Mouse (Mus musculus): Measurements from ENCODE around the gene 3110082J24Rik. TPM values are rescaled to one million over a fixed set of nuclear protein-coding genes. Genes with fewer than 3 reads are reported as not detected.

The 3110082J24Rik gene
- not detected in 2 replicates for total RNA-seq (2014; fragmentation: Nextera tagmentation)
- not detected in 2 replicates for total RNA-seq (2017)
- not detected in 2 replicates for polyA plus RNA-seq (2012)

DNA sequence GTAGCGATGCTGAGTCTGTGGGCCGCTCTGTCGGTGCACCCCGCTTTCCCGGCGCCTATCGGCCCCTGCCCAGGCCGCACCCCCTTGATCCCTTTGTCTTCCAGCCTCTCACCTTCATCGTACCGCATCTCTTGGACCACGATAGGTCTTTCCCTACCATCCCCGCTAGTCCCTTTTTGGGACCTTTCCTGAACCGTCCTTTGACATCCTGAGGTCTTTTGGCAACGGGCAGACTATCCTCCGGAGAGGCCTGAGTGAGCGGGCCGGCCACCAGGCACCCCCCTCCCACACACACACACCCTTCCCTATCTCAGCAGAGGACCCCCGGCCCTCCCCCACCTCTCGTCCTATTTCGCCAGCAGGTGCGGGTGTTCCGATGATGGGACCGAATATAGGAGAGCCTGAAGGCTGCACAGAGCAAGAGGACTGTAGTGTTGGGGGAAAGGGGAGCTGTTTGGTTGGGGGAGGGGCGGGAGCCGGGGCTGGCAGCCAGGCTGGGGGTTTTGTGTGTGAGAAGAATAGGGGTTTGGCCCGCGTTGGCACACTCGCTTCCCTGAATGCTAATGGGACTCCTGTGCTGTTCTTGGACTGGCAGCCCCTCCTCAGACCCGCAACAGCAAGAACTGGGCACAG lies at the start of gene 3110082J24Rik:
3110082J24Rik (minus strand) TSS at position 419 of the 633 bp plus-strand sequence.
- Histone ChIP-seq H3K4me3 (ENCODE audit: low read depth, low read length) (no peak within 1 kb of the TSS), H3K27me3 (ENCODE audit: insufficient read depth, low read length) (peaks cover 48% of the 10 kb centered on the region)

DNA sequence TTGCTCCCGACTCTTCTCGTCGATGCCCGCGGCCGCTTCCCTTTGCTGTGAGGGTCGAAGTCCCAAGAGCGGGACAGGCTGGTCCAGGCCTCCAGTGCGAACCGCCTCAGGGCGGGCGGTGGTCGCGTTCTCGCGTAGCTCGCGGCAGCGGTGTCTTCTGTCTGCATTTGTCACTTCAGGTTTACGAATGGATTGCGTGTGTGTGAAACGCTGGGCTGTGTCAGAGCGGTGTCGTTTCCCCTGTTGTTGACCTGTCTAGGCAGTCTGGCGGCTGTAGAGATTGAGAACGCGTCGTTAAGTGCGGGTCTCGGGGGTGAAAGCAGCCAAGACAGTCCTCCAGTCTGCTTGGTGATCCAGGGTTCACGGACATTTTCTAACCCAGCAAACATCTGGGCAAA lies 49.5 kb upstream of the 3110082J24Rik start:
- peak overlapping the region; percentile 93 for H3K4me3 ChIP-seq (ENCODE audit: low read depth, low read length)
- TF ChIP-seq CTCF (IDR thresholded peaks at IDR 0.05; ENCODE audit: low read depth, low read length) (no peak), GATA1 (IDR thresholded peaks at IDR 0.05; ENCODE audit: borderline replicate concordance, low read length) (no peak)
- peak; percentile 12 for DNase-seq (ENCODE audit: low spot score)
- H3K36me3 ChIP-seq (replicated peaks): peaks cover 25% of the 10 kb centered on the region
- 0 out of 2 replicates have a peak, but pooled peaks have one; percentile 32 for ATAC-seq (ENCODE audit: extremely low read depth, insufficient number of reproducible peaks, low FRiP score, poor library complexity, severe bottlenecking)
- no peaks in the 10 kb centered on the region for H3K9me3 ChIP-seq (replicated peaks)
- no peaks in the 10 kb centered on the region for H3K27me3 ChIP-seq (ENCODE audit: insufficient read depth, low read length)
- H3K4me1 ChIP-seq (ENCODE audit: insufficient read depth, low read depth, low read length): peaks cover 21% of the 10 kb centered on the region

More for the DNA sequence above, at the start of gene 3110082J24Rik:
- Histone ChIP-seq H3K9me3 (replicated peaks) (peaks cover 20% of the 10 kb centered on the region), H3K36me3 (replicated peaks) (no peaks in the 10 kb centered on the region), H3K4me1 (ENCODE audit: insufficient read depth, low read depth, low read length) (no peaks in the 10 kb centered on the region)
- ATAC-seq (ENCODE audit: extremely low read depth, insufficient number of reproducible peaks, low FRiP score, poor library complexity, severe bottlenecking): no peak
- no peak for TF ChIP-seq CTCF (IDR thresholded peaks at IDR 0.05; ENCODE audit: low read depth, low read length)
- no peak for TF ChIP-seq POLR2AphosphoS5 (IDR thresholded peaks at IDR 0.05; ENCODE audit: insufficient replicate concordance, low read depth, low read length)
- TF ChIP-seq TAL1 (conservative IDR thresholded peaks at IDR 0.05; ENCODE audit: low read depth, low read length): no peak
- no peak for TF ChIP-seq GATA2 (IDR thresholded peaks at IDR 0.05; ENCODE audit: borderline replicate concordance, low read depth, low read length)
- TF ChIP-seq GATA1 (IDR thresholded peaks at IDR 0.05; ENCODE audit: borderline replicate concordance, low read length): no peak
- no peak for DNase-seq (ENCODE audit: low spot score)

DNA sequence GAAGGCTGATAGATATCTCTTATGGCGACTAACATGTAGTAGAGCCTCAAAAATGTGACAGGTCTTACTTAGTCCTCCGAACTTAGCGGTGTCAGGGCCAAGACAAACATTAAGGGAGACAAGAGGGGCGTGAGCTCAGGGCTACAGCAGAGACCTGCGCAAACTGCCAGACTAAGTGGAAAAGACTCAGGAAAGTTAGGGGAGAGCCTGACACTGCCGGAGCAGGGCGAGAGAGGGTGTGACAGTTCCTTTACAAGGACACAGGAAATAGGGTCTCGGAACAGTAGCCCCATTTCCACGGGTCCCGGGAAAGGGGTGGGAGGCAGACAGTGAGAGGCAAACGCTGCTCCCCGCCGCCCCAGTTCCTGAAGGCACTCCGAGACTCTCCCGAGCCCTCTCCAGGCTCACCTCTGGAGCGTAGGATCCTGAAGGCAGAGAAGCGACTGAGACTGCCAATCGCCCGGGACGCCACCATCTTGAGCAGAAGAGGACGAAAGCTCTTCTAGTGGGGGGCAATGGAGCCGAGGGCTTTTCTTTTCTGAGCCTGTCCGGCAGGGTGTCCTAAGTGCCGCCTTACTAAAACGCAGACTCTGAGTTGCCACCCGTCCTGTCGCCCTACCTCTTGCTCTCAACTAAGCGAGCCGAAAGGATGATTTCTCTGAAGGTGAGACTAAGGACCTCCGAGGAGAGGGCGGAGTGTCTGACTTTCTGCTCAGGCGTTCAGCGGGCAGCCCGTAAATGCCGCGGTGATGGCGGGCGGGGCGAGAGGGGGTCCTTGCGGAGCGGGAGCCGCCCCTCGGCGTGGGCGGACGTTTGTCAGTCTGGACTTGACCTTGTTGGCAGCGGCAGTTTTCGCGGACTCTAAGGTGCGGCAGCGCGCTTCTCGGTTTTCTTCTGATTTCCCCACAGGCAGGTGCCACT lies 48.8 kb upstream of the 3110082J24Rik start, which contains the start of the genes Hadha and Hadhb:
Hadha (minus strand) TSS at position 689 of the 921 bp plus-strand sequence.
Hadhb (plus strand) TSS at position 775 of the 921 bp plus-strand sequence.
- TF ChIP-seq GATA1 (IDR thresholded peaks at IDR 0.05; ENCODE audit: borderline replicate concordance, low read length): no peak
- TF ChIP-seq POLR2AphosphoS5 (IDR thresholded peaks at IDR 0.05; ENCODE audit: insufficient replicate concordance, low read depth, low read length): no peak
- no peak for TF ChIP-seq CTCF (IDR thresholded peaks at IDR 0.05; ENCODE audit: low read depth, low read length)
- TF ChIP-seq GATA2 (IDR thresholded peaks at IDR 0.05; ENCODE audit: borderline replicate concordance, low read depth, low read length): no peak
- TF ChIP-seq TAL1 (conservative IDR thresholded peaks at IDR 0.05; ENCODE audit: low read depth, low read length): no peak
- no peaks in the 10 kb centered on the region for H3K9me3 ChIP-seq (replicated peaks)
- H3K4me3 ChIP-seq (ENCODE audit: low read depth, low read length): peak within 1 kb of the TSS; percentile 93
- ATAC-seq (ENCODE audit: extremely low read depth, insufficient number of reproducible peaks, low FRiP score, poor library complexity, severe bottlenecking): peak; percentile 54
- H3K36me3 ChIP-seq (replicated peaks): peaks cover 25% of the 10 kb centered on the region
- H3K27me3 ChIP-seq (ENCODE audit: insufficient read depth, low read length): no peaks in the 10 kb centered on the region
- peaks cover 18% of the 10 kb centered on the region for H3K4me1 ChIP-seq (ENCODE audit: insufficient read depth, low read depth, low read length)
- DNase-seq (ENCODE audit: low spot score): peak; percentile 75

DNA sequence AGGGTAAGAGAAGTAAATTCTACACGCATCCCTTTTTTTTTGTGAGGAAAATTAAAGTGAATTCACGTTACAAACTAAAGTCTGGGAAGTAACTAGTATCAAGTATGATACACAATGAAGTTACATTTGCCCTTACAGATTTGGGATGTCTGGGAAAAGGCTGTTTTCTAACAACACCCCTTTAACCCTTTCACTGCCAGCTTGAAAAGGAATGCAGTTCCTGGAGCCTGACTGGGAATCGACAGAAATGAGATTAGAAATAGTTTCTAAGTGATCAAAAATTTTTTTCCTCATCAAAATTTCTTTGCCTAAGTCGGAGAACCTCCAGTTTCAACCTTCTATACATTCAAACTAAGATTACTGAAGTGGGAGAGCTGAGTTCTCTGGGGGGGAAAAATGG lies 48.1 kb upstream of the 3110082J24Rik start:
- ATAC-seq (ENCODE audit: extremely low read depth, insufficient number of reproducible peaks, low FRiP score, poor library complexity, severe bottlenecking) (no peak), DNase-seq (ENCODE audit: low spot score) (no peak)
- H3K27me3 ChIP-seq (ENCODE audit: insufficient read depth, low read length): no peaks in the 10 kb centered on the region
- no peaks in the 10 kb centered on the region for H3K9me3 ChIP-seq (replicated peaks)
- H3K4me3 ChIP-seq (ENCODE audit: low read depth, low read length): peak overlapping the region; percentile 93
- H3K4me1 ChIP-seq (ENCODE audit: insufficient read depth, low read depth, low read length): peaks cover 22% of the 10 kb centered on the region
- no peak for TF ChIP-seq CTCF (IDR thresholded peaks at IDR 0.05; ENCODE audit: low read depth, low read length)
- TF ChIP-seq GATA1 (IDR thresholded peaks at IDR 0.05; ENCODE audit: borderline replicate concordance, low read length): no peak
- TF ChIP-seq TAL1 (conservative IDR thresholded peaks at IDR 0.05; ENCODE audit: low read depth, low read length): no peak
- no peak for TF ChIP-seq GATA2 (IDR thresholded peaks at IDR 0.05; ENCODE audit: borderline replicate concordance, low read depth, low read length)
- no peak for TF ChIP-seq POLR2AphosphoS5 (IDR thresholded peaks at IDR 0.05; ENCODE audit: insufficient replicate concordance, low read depth, low read length)
- H3K36me3 ChIP-seq (replicated peaks): peaks cover 27% of the 10 kb centered on the region

DNA sequence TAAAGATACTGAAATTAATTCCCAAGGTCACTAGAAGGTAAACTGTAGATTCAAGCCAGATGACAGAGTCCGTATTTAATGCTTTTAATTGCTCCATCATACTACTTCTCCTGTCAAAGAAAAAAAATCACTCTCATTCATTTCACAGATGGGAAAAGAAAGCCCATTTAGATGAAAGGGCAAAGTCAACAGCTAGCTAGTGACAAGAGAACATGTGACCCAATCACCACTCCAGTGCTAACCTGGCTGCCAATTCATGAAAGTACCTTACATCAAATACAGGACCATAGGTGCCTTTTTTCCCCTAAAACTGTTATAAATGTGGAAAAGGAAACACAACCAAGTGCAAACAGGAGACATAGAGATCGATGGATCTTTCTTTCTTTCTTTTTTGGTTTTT lies 47.3 kb upstream of the 3110082J24Rik start:
- H3K4me3 ChIP-seq (ENCODE audit: low read depth, low read length): no peak overlapping the region; the same call in 1 of the 2 replicates
- H3K27me3 ChIP-seq (ENCODE audit: insufficient read depth, low read length): no peaks in the 10 kb centered on the region
- DNase-seq (ENCODE audit: low spot score) (no peak), ATAC-seq (ENCODE audit: extremely low read depth, insufficient number of reproducible peaks, low FRiP score, poor library complexity, severe bottlenecking) (no peak)
- H3K4me1 ChIP-seq (ENCODE audit: insufficient read depth, low read depth, low read length): peaks cover 25% of the 10 kb centered on the region
- TF ChIP-seq CTCF (IDR thresholded peaks at IDR 0.05; ENCODE audit: low read depth, low read length) (no peak), POLR2AphosphoS5 (IDR thresholded peaks at IDR 0.05; ENCODE audit: insufficient replicate concordance, low read depth, low read length) (no peak), GATA1 (IDR thresholded peaks at IDR 0.05; ENCODE audit: borderline replicate concordance, low read length) (no peak), TAL1 (conservative IDR thresholded peaks at IDR 0.05; ENCODE audit: low read depth, low read length) (no peak), GATA2 (IDR thresholded peaks at IDR 0.05; ENCODE audit: borderline replicate concordance, low read depth, low read length) (no peak)
- no peaks in the 10 kb centered on the region for H3K9me3 ChIP-seq (replicated peaks)
- peaks cover 27% of the 10 kb centered on the region for H3K36me3 ChIP-seq (replicated peaks)

DNA sequence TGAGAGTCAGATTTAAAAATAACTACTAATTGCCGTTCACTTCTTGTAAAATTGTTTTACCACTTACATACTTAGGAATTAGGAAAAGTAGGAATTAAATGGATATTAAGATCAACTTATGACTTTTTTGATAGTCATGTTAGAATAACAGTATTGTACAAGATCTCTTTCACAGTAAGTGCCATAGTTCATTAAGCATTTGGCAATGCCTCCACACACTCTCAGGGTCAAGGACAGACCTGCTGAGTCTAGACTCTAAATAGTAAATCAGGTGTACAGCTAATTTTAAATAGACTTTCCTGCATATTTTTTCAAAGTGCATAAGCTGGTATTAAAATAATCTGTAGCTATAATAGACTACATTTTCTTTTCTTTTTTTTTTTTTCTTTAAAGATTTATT lies 46.5 kb upstream of the 3110082J24Rik start:
- ATAC-seq (ENCODE audit: extremely low read depth, insufficient number of reproducible peaks, low FRiP score, poor library complexity, severe bottlenecking) (no peak), DNase-seq (ENCODE audit: low spot score) (no peak)
- H3K4me1 ChIP-seq (ENCODE audit: insufficient read depth, low read depth, low read length): peaks cover 21% of the 10 kb centered on the region
- H3K4me3 ChIP-seq (ENCODE audit: low read depth, low read length): no peak overlapping the region
- no peaks in the 10 kb centered on the region for H3K27me3 ChIP-seq (ENCODE audit: insufficient read depth, low read length)
- TF ChIP-seq GATA1 (IDR thresholded peaks at IDR 0.05; ENCODE audit: borderline replicate concordance, low read length) (no peak), TAL1 (conservative IDR thresholded peaks at IDR 0.05; ENCODE audit: low read depth, low read length) (no peak), GATA2 (IDR thresholded peaks at IDR 0.05; ENCODE audit: borderline replicate concordance, low read depth, low read length) (no peak), CTCF (IDR thresholded peaks at IDR 0.05; ENCODE audit: low read depth, low read length) (no peak), POLR2AphosphoS5 (IDR thresholded peaks at IDR 0.05; ENCODE audit: insufficient replicate concordance, low read depth, low read length) (no peak)
- H3K36me3 ChIP-seq (replicated peaks): peaks cover 31% of the 10 kb centered on the region
- no peaks in the 10 kb centered on the region for H3K9me3 ChIP-seq (replicated peaks)
